Mouse (Mus musculus) midbrain, embryonic 16.5 days (tissue): ENCODE measurements around the gene Pidd1. TPM values are rescaled to one million over a fixed set of nuclear protein-coding genes. Genes with fewer than 3 reads are reported as not detected.

Source experiments
- ATAC-seq: fragments of 200-750 bp; cut with Nextera tagmentation; 2 replicates; pipeline ENCODE4 v1.8.0; 2017; ENCODE audit warnings: moderate TSS enrichment
- H3K27ac ChIP-seq: fragments of 300-500 bp; sonication (generic); 2 replicates; pipeline ENCODE4 v1.5.1; 2014; ENCODE audit warnings: mild to moderate bottlenecking, low read length, mixed read lengths
- H3K27me3 ChIP-seq: fragments of 300-500 bp; sonication (generic); 2 replicates; pipeline ENCODE4 v1.6.1; 2014; ENCODE audit warnings: low read depth, low read length, mixed read lengths; ENCODE audit not compliant: control insufficient read depth, insufficient read depth
- H3K36me3 ChIP-seq: fragments of 300-500 bp; sonication (generic); 2 replicates; pipeline ENCODE4 v1.6.1; 2014; ENCODE audit warnings: mild to moderate bottlenecking, low read length, moderate library complexity, mixed read lengths; ENCODE audit not compliant: control insufficient read depth, insufficient read depth
- H3K4me1 ChIP-seq: fragments of 300-500 bp; sonication (generic); 2 replicates; pipeline ENCODE4 v1.6.1; 2014; ENCODE audit warnings: mild to moderate bottlenecking, low read length, mixed read lengths; ENCODE audit not compliant: control insufficient read depth, insufficient read depth
- H3K4me2 ChIP-seq: fragments of 300-500 bp; sonication (generic); 2 replicates; pipeline ENCODE4 v1.6.1; 2014; ENCODE audit warnings: mild to moderate bottlenecking, low read length, mixed read lengths
- H3K4me3 ChIP-seq: fragments of 300-500 bp; sonication (generic); 2 replicates; pipeline ENCODE4 v1.5.1; 2014; ENCODE audit warnings: low read depth, mild to moderate bottlenecking, low read length, moderate library complexity, mixed read lengths
- H3K9ac ChIP-seq: fragments of 300-500 bp; sonication (generic); 2 replicates; pipeline ENCODE4 v1.6.1; 2014; ENCODE audit warnings: low read depth, low read length, mixed read lengths
- H3K9me3 ChIP-seq: fragments of 300-500 bp; sonication (generic); replicated peaks from 2 replicates; pipeline ENCODE4 v1.6.1; 2014; ENCODE audit warnings: mild to moderate bottlenecking, low read length, mixed read lengths; ENCODE audit not compliant: control insufficient read depth, poor library complexity, severe bottlenecking
- WGBS: fragments of 180-500 bp; shearing (Covaris S2); extraction: QIAGEN DNeasy Blood & Tissue Kit; methylation state at CpG from one replicate; pipeline ENCODE4 v1.1.7; 2014; 5-methylcytosine and 5-hydroxymethylcytosine counted together
- polyA plus RNA-seq: library from polyadenylated mRNA; unstranded; fragments of >200 nt; fragmentation: Nextera tagmentation; extraction: Ambion mirVana; gene quantifications from 2 replicates; pipeline ENCODE4 v1.2.1, GENCODE M21; 2015

Gene Pidd1
- polyA plus RNA-seq, 1 experiment from 2014 or later: 2.4 TPM

DNA sequence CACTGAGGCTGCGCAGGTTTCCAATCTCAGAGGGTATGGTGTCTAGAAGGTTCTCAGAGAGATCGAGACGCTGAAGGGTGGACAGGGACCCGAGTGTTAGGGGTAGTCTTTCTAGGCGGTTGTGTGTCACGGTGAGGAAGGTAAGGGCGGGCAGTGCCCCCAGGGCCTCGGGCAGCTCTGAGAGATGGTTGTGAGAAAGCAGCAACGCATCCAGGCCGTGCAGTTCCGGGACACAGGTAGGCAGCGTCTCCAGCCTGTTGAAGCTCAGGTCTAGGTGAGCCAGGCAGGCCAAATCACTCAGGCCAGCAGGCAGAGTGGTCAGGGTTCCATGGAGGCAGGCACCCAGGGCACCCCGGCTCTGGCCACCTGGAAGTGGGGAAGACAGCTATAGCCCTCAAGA lies 1.6 kb downstream of the Pidd1 start:
- Histone ChIP-seq H3K4me3 (no peak overlapping the region), H3K27ac (no peak overlapping the region), H3K36me3 (no peaks in the 10 kb centered on the region), H3K27me3 (no peaks in the 10 kb centered on the region), H3K4me1 (peaks cover 2% of the 10 kb centered on the region; the same call in 1 of the 2 replicates), H3K9ac (no peak overlapping the region), H3K4me2 (0 out of 2 replicates have a peak overlapping the region, but pooled peaks have one; percentile 6), H3K9me3 (no peaks in the 10 kb centered on the region)
- WGBS: 95% methylated on average over 13 of the region's 13 CpGs
- no peak for ATAC-seq

DNA sequence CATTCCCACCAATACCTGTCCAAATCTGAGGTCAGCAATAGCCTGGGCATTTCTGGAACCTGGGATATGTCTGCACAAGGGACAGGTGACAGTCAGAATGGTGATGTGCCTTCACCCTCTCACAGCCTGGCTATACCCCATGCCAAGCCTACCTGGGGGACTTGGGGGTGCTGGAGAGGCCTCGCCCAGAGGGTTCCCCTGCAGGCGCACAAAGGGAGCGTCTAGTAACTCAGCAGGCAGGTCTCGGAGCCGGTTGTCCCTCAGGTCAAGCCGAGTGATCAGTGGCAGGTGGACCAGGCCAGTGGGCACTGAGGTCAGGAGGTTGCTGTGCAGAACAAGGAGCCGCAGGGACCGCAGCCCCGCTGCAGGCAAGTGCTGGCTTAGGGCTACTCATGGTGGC lies 2.4 kb downstream of the Pidd1 start:
- 92% methylated on average over 9 of the region's 9 CpGs for WGBS
- no peak for ATAC-seq
- no peaks in the 10 kb centered on the region for H3K27me3 ChIP-seq

DNA sequence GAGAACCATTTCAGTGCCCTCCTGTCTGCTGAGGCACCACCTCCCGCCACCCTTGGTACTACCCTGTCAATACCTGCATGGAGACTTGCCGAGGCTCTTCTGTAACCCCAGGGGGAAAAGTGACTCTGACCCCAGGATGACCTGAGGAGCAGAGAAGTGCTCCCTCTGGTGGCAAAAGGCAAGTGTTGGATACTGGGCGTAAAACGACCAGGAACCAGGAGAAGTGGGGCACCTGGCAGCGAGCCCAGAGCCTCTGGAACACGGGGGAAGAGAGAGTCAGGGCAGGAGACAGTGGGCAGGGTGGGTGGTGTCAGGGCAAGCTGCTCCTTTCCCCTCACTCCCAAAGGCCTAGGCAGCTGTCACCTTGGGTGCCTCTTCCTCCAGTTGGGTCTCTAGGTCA lies 3.2 kb downstream of the Pidd1 start:
- no peaks in the 10 kb centered on the region for H3K36me3 ChIP-seq
- H3K9ac ChIP-seq: no peak overlapping the region
- no peak overlapping the region for H3K4me3 ChIP-seq
- H3K27me3 ChIP-seq: no peaks in the 10 kb centered on the region
- 27% methylated on average over 6 of the region's 6 CpGs for WGBS
- no peaks in the 10 kb centered on the region for H3K9me3 ChIP-seq
- H3K4me1 ChIP-seq: peaks cover 15% of the 10 kb centered on the region
- ATAC-seq: no peak
- H3K27ac ChIP-seq: no peak overlapping the region
- no peak overlapping the region for H3K4me2 ChIP-seq

More for the DNA sequence above, 2.4 kb downstream of the Pidd1 start:
- H3K36me3 ChIP-seq: no peaks in the 10 kb centered on the region
- no peak overlapping the region for H3K4me2 ChIP-seq
- no peak overlapping the region for H3K9ac ChIP-seq
- no peak overlapping the region for H3K27ac ChIP-seq
- H3K4me3 ChIP-seq: no peak overlapping the region
- H3K4me1 ChIP-seq: peaks cover 6% of the 10 kb centered on the region
- H3K9me3 ChIP-seq: no peaks in the 10 kb centered on the region

DNA sequence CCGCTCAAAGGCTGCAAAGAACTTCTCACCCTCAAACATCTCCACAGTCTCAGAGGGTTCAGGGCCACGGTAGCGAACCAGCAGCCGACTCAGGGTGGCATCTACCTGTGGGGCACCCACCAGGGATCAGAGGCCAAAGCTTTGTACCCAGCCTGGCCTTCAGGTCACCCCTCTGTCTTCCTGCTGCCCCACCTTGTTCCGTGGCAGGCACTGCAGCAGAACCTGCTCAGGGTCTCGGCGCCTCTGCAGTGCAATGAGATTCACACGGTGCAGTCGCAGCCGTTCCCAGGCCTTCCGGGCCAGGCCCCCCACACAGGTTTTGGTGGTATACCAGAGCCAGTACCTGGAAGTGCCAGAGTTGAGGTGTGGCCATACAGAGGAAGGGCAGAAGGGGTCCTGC lies 4.0 kb downstream of the Pidd1 start:
- 95% methylated on average over 11 of the region's 11 CpGs for WGBS
- no peak for ATAC-seq
- H3K4me1 ChIP-seq: peaks cover 21% of the 10 kb centered on the region

DNA sequence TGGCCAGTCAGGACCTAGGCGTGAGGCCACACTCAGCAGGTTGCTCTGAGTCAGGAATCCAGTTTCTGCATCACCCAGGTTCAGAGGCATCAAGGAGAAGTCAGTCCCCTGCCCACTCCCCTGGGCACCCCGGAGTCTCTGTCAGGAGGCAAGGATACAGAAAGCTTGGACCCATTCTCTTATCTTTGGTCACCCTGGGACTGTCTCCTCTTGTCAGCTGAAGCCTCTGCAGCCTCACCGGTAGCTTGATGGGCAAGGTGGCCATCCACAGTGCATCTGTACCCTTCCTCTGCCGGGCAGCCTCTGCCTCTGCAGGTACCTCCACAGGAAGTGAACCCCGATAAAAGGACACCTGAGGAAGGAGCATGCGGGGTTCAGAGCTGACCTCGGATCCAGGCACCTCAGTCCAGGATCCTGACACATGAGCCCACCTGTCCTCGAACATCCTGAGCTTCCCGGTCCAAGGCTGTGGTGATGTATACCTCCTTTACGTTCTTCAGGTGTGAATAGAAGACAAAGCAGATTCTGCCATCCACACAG lies 4.6 kb downstream of the Pidd1 start:
- no peak overlapping the region for H3K4me2 ChIP-seq
- no peak overlapping the region for H3K9ac ChIP-seq
- peaks cover 24% of the 10 kb centered on the region for H3K4me1 ChIP-seq
- H3K9me3 ChIP-seq: no peaks in the 10 kb centered on the region
- 96% methylated on average over 10 of the region's 10 CpGs for WGBS
- no peaks in the 10 kb centered on the region for H3K36me3 ChIP-seq
- ATAC-seq: no peak
- H3K27me3 ChIP-seq: no peaks in the 10 kb centered on the region
- H3K27ac ChIP-seq: no peak overlapping the region
- no peak overlapping the region for H3K4me3 ChIP-seq

More for the DNA sequence above, 4.0 kb downstream of the Pidd1 start:
- Histone ChIP-seq H3K4me2 (no peak overlapping the region), H3K9ac (no peak overlapping the region), H3K4me3 (no peak overlapping the region), H3K27me3 (no peaks in the 10 kb centered on the region), H3K27ac (no peak overlapping the region), H3K36me3 (no peaks in the 10 kb centered on the region), H3K9me3 (no peaks in the 10 kb centered on the region)

DNA sequence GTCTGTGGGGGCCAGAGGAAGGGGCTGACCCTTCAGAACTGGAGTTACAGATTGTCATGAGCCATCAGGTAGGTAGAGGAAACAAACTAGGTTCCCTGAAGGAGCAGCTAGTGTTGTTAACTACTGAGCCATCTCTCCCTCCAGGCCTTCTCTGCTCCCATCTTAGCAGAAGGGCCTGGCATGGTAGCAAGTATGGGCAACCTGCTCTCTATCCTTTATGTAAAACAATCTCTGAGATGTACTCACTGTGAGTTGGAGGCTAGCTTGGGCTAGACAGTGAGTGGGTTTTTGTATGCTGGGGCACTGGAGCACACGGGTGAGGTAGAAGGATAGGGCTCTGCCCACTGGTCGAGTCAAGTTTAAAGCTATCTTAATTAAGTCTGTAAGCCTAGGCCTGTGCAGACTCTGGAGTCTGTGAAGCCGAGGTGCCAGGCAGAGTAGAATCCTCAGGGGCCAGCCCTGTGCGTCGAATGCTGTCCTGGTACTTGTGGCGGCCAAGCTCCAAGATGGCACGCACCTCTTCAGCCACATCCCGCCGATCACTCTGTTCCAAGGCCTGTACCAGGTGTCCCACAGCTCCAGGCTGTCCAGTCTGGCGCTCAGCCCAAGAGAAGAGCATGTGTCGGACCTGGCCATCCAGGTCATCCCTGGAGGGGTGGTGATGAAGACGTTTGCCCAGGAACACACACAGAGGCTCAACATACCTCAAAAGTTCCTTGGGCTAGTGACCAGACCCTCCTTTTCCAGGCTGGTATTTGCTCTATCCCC lies 5.4 kb downstream of the Pidd1 start:
- WGBS: 86% methylated on average over 12 of the region's 12 CpGs

DNA sequence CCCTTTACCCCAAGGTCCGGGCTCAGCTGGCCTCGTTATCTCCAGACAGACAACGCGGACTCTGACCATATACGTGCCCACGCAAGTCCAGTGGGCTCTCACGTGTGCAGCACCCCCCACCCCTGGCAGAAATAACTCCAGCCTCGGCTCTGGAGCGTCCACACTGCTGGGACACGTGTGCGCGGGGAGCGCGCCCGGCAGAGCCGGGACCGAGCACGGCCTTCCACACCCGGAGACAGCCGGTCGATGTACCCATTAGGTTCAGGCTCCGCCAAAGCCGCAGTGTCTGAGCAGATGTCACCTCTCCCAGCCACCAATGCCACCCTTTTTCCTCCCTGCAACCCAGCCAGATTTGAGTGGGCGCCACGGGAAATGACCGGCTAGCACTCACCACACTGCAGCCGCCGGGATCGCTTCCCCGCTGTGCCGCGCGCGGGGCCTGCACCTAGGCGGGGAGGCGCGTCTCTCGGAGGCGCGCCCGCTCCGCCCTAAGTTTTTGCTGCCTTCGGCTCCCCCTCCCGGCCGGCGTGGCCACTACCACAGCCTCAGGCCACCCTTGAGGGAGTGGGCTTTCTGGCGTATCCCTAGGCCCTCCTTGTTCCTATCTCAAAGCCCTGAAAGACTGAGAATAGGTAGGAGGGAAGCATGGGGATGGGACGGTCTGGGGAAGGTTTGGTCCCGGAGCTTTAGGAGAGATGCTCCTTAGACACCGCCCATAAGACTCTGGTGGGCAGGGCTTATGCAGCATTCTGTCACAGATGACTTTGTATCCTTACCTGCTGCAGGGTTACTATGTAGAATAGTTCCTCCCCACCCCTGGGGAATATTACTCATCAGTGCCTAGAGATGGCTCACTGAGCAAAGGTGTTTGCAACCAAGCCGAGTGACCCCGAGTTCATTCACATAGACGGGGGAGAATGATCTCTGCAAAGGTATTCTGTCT lies 6.4 kb downstream of the Pidd1 start, which contains the start of gene Slc25a22:
Gene Slc25a22, minus strand, starts transcription at position 715 of the 943 bp plus-strand sequence.
- H3K9ac ChIP-seq: peak within 1 kb of the TSS; percentile 89
- H3K36me3 ChIP-seq: peaks cover 6% of the 10 kb centered on the region; the same call in 1 of the 2 replicates
- H3K27me3 ChIP-seq: no peaks in the 10 kb centered on the region
- H3K9me3 ChIP-seq: no peaks in the 10 kb centered on the region
- 5% methylated on average over 53 of the region's 53 CpGs for WGBS
- peak; percentile 73 for ATAC-seq
- peak within 1 kb of the TSS; percentile 59 for H3K4me3 ChIP-seq
- H3K27ac ChIP-seq: peak within 1 kb of the TSS; percentile 84
- H3K4me2 ChIP-seq: peak within 1 kb of the TSS; percentile 69
- peaks cover 40% of the 10 kb centered on the region for H3K4me1 ChIP-seq

More for the DNA sequence above, 5.4 kb downstream of the Pidd1 start:
- Histone ChIP-seq H3K27me3 (no peaks in the 10 kb centered on the region), H3K36me3 (0 out of 2 replicates have a peak, but pooled peaks cover 4% of the 10 kb centered on the region), H3K4me2 (peak overlapping the region; percentile 69), H3K4me1 (peaks cover 32% of the 10 kb centered on the region), H3K27ac (peak overlapping the region; percentile 84), H3K9me3 (no peaks in the 10 kb centered on the region), H3K9ac (peak overlapping the region; percentile 89), H3K4me3 (peak overlapping the region; percentile 59; the same call in 1 of the 2 replicates)
- no peak for ATAC-seq

DNA sequence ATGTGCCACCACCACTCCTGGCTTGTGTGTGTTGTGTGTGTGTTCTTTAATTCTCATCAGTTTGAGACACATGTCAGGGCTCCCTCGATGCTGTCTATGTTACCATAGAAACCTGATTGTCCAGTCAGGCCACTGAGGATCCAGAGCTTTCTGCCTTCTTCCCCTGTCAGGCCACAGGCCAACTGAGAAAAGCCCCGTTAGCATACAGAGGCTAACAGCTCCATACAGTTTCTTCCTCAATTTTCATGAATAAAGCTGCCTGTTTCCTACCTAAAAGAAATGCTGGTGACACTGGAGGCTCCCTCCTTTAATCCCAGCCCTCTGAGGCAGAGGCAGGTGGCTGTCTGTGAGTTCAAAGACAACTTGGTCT lies 7.3 kb downstream of the Pidd1 start:
- Histone ChIP-seq H3K27ac (no peak overlapping the region; the same call in 1 of the 2 replicates), H3K9ac (peak overlapping the region; percentile 89), H3K4me3 (peak overlapping the region; percentile 59), H3K36me3 (peaks cover 13% of the 10 kb centered on the region), H3K9me3 (no peaks in the 10 kb centered on the region), H3K4me1 (peaks cover 40% of the 10 kb centered on the region), H3K27me3 (no peaks in the 10 kb centered on the region), H3K4me2 (peak overlapping the region; percentile 69)
- 37% methylated on average over 2 of the region's 2 CpGs for WGBS
- ATAC-seq: no peak
